Mouse (Mus musculus) telencephalon, adult 2 months (tissue): ENCODE results near the gene Pdcd7.
A peak's percentile ranks its signal among the peaks of the same experiment; 100 is the strongest.

Experiments
- DNase-seq: peaks from one replicate; pipeline ENCODE4 v3.0.0-alpha.2; 2011; ENCODE audit warnings: low read depth, low spot score

Pdcd7 gene

DNA sequence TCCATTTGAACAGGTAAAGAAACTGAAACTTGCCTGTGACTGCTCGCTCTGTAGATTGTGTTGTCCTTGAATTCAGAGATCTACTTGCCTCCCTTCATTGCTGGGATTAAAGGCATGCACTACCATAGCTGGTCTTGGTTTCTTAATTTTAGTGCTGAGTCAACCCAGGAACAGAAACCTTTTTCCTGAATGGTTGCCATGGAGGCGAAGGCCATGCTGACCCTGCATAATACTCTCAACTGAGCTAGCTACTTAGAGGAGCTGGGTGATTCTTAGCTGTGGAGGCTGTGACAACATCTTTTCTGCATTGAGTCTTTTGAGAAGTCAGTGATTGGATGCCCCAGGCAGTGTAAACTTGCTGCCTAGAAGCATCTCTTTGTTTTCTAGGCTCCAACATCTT lies 11.1 kb downstream of the Pdcd7 start:
- no peak for DNase-seq

- no peak for DNase-seq
These were observed 13.1 kb downstream of the Pdcd7 start for GRCm38 (mm10) chr9:65358956-65359480.

- peak; percentile 8 for DNase-seq
These were observed 14.9 kb downstream of the Pdcd7 start, which contains the start of gene Ubap1l for GRCm38 (mm10) chr9:65360641-65361448. Gene Ubap1l (plus strand): TSS chr9:65361041.

DNA sequence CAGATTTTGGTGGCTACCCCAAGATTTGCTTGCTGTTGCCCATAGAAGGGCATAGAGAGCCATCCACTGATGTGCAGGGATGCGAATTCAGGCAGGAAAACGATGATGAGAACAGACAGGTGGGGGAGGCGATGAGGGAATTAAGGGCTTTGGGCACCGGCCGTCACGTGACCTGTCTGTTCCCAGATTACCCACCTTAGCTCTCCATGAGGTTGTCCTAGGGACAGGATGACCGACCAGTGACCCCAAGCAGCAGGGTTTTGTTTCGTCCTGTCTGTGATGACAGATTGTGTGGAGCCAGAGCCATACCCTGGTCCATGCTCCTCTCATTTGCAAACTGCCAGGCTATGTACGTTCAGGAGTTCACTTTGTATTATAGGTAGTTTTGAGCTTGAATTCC lies 17.8 kb downstream of the Pdcd7 start:
- DNase-seq, result no peak

DNA sequence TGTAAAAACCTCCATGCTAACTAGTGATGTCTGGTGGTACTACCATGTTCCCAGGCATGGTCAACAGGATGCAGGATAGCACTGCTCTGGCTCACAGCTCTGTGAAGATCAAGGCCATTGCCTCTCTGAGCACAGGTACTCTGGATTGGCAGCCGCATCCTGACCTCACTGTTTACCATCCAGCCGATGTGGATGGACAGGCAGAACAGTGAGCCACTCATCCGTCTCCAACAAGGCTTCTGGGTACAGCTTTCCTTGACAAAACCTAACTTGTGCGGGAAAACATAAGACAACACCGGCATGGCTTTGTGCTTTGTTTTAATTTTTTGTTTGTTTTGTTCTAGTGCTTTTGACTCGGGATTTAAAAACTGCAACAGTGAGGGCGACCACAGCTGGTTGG lies 19.8 kb downstream of the Pdcd7 start:
- DNase-seq, result no peak

DNA sequence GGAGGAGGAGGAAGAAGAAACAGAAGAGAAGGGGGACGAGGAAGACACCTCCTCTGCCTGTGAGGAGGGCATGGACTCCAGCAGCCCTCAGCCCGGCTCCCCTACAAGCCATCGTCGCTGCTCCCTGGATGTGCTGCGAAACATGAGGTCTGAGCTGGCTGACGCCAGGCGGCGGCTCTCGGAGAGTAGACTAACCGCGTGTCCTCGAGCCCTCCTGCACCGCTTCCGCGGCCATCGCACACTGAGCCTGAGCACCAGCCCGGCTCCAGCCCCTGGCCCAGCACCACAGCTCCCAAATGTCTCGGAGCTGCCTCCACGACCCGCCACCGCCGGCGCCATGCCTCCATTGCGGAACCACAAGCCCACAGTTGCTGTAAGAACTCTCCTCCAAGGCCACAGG lies 25.9 kb downstream of the Pdcd7 start:
- DNase-seq, result no peak

DNA sequence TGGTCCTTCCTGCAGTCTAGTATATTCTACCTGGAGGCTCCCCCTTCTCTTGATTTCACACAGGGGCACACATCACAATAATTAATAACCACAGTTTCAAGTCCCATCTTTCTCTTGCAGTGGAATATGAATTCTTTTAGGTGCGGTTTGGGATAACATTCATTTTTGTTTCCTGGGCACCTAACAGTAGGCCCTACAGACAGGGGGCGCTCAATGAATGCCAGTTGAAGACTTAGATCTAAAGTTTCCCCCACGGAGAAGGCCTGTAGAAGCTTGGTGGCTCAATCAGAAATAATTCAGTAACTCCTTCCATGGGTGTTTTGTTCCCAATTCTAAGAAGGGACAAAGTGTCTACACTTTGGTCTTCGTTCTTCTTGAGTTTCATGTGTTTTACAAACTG lies 26.5 kb downstream of the Pdcd7 start:
- no peak for DNase-seq

- DNase-seq, result no peak
These were observed 28.7 kb downstream of the Pdcd7 start for GRCm38 (mm10) chr9:65374468-65375162.

DNA sequence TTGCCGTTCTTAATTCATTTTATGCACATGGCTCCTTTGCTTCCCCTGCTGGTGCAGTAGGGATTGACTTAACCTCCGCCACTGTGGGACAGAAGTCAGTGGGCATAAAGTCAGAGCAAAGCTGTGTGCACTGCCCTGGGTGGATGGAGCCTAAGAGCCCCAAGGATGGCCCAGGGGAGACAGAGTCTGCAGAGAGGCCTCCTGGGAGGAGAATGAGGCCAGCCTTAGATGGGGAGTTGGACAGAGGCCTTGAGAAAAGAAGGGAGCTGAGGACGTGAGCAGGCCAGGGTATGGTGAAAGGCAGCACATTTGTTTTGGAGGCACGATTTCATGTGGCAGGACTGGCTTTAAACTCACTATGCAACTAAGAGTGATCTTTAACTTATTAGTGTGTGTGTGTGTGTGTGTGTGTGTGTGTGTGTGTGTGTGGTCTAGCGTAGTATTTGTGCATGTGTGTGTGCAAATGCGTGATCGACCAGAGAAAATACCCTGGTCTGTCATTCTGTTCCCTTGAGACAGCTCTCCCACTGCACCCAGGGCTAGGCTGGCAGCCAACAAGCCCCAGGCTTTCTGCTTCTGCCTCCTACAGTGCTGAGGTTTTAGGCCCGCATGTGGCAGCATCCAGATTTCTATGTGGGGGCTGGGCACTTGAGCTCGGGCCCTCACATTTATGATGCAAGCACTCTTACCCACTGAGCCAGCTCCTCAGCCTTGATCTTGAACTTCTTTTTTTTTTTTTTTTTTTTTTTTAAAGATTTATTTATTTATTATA lies 29.4 kb downstream of the Pdcd7 start:
- DNase-seq, result peak; percentile 69

DNA sequence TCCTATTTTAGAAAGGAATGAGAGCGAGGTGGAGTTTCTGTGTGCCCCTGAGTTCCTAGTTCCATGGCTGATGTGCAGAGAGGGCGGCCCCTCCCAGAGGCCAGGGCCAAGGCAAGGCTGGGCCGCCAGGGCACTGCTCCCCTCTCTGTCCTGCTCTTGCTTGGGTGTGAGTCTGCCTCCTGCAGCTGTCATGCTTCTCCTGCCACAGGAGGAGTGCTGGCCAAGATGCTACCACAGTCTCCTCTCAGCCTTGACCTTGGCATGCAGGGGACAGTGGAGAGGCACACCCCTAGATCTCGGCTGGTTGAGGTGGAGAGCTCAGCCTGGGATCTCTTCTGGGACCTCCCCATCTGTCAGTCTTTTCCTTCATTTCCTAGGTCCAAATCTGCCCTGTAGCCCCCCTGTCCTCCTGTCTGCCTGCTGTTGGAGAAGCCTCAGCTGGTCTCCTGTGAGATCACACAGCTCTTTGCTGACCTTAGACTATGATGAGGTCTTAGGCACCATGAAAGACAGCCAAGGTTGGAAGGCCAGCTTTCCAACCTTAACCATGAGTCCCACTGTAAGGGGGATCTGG lies 35.2 kb downstream of the Pdcd7 start:
- no peak for DNase-seq

- no peak for DNase-seq
These were observed 36.3 kb downstream of the Pdcd7 start for GRCm38 (mm10) chr9:65382031-65382750.

DNA sequence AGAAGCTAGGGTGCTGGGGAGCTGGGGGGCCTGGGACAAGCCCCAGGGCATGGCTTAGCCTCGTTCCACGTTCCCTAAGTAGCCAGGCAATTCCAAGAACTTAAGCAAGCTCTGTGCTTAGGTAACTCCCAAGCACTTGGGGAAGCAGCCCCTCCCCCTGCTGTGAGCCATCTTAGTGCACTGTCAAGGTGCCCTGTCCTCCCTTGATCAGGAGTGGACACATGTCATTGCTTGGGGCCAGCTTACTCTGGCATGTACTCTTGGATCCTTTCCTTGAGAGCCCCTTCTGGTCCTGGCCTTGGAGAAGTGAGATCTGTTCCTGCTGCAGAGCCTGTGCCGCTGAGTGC lies 36.8 kb downstream of the Pdcd7 start:
- DNase-seq, result no peak

- no peak for DNase-seq
These were observed 38.4 kb downstream of the Pdcd7 start for GRCm38 (mm10) chr9:65384276-65384675.

DNA sequence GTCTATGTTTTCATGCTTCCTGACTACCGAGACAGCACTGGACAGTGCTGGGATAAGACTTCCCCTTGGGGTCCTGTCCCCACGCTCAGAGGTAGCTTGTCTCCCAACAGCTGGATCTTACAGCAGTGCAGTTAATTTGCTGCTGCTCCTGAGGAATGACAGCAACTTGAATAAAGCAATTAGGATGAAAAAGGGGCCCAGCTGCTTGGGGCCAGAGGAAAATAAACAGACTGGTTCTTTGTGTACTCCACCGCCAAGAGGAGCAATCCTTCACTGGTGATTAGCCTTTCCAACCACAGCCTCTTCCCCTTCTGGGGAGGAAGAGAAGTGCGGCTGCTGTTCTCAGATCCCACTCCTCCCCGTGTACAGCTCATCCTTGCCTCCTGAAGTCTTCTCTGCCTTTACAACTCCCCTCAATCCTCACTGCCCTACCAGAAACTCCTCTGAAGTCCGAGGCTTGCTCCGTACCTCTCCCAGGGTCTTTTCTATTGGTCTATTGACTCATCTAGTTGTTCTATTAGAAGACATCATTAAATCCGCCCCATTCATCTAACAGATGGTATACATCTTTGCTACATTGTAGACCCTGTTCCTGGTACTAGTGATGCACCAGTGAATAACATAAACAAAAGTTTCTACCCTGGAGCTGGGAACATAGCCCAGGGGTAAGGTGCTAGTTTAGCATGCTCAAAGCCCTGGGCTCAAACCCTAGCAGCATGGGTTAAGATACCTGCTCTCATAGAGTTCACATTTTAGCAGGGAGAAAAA lies 40.7 kb downstream of the Pdcd7 start:
- DNase-seq, result no peak

DNA sequence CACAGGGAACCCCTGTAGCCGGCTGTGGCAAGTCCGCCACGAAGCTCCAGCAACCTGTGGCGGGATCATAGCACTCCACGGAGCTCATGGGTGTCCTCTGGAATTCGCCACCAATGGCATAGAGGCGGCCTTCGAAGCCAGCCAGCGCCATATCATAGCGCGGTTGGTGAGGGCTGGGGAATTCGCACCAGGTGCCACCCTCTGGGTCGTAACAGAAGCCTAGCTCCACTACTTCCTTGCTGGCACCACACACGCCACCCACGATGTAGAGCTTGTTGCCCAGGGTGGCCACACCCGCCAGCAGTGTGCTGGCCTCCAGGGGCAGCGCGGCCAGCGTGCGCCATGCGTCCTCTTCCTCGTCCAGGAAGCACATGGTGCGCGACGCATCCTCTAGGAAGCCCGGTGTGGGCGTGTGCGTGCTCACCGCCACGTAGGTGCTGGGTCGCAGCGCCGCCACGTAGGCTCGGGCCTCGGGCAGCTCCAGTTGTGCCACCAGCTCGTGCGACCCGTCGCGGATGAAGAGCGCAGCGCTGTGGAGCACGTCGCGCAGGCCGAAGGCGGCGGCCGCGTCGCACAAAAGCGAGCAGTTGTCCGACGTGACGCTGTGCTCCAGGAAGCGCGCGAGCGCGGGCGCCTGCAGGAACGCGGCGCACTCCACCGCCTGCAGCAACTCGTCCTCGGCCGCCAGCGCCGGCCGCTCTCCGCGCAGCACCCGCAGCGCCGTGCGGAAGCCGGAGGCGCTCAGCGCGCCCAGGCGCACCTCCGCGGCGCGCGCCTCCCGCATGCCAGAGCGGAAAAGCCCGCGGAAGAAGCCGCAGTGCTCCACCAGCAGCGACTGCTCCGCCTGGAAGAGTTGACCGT lies 45.1 kb downstream of the Pdcd7 start:
- no peak for DNase-seq

DNA sequence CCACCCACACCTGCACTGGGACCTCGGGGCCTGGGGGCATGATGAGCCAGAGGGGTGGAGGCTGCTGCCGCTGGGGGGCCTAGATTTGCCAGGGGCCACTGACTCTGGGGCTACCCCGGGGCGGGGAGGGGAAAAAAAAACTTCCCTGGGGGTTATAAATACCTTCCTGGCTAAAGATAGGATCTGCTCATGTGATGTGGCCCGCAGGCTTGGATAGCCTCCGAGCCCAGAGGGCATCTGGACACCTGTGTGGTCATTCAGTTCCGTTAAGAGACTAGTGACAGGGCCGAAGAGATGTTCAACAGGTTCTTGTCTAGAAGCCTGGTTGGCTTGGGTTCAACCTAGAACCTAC lies 45.7 kb downstream of the Pdcd7 start, which contains the start of gene Kbtbd13:
TSS of gene Kbtbd13 (minus strand) at position 40 of the 352 bp plus-strand sequence.
- no peak for DNase-seq

DNA sequence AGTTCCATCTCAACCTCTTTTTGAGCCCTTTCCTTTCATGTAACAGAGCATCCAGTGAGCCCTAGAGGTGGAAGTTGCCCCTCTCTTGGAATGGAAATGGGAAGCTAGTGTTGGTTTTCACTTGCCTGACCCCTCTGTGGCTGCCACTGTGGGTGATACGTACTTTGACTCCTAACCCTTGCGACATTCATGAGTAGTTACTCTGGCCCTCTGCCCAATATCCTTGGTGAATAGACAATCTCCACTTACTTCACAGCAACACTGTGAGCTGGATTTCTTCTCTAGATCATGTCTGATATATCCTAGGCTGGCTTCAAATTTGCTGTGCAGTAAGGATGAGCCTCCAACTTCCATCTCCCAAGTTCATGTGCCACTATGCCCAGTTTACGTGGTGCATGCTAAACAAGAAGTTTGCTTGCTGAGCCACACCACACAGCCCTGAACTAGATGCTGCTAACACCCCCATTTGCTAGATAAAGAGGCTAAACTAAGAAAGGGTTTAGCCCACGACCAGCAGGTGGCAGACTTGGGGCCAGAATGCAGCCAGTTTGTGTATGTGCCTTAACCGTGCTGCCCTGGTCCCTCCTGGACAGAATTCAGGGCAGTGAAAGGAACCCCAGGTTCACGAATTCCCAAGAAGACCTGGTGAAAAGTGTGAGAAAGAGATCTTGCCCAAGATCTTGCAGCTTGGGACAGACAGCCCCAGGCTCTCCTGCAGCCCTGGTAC lies 46.9 kb downstream of the Pdcd7 start:
- no peak for DNase-seq

GRCm38 (mm10) chr9:65393606-65394005 lies 47.7 kb downstream of the Pdcd7 start:
- no peak for DNase-seq

DNA sequence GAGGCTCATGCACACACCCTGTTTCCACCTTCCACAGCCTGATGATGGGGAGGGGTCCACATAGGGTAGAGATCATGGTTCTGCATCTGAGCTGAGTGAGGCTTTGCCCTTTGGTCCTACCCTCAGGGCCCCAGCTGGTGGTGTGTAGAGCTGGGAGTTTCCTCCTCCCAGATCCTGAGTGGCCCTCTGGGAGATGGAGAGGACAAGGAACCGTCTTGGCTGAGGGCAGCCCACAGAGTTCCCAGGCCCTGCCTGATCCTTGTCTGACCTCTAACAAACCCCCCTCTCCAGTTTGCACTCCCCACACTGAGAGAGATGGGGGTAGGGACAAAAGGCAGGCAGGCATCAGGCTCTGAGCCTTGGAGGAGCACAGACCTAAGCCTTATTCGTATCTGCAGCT lies 48.5 kb downstream of the Pdcd7 start:
- DNase-seq, result no peak
